Mouse (Mus musculus) stomach, adult 2 months (tissue): ENCODE measurements around the gene Olfr867. TPM values are rescaled to one million over a fixed set of nuclear protein-coding genes. Genes with fewer than 3 reads are reported as not detected.

ENCODE experiments used
- polyA plus RNA-seq: library from polyadenylated mRNA; depleted of rRNA; stranded (reverse); fragments of >200 nt; gene quantifications from 2 replicates; pipeline ENCODE4 v1.2.3, GENCODE M21; 2012; rRNA removed

Gene Olfr867
- not detected in 2 replicates for polyA plus RNA-seq

GRCm38 (mm10) chr9:20057462-20057861 is at the start of gene Olfr867:
Gene Olfr867, minus strand, starts transcription at chr9:20057562.

GRCm38 (mm10) chr9:20098326-20098725 is 41.0 kb upstream of the Olfr867 start, which contains the start of gene Olfr868:
Gene Olfr868, plus strand, starts transcription at chr9:20098626.

GRCm38 (mm10) chr9:20027935-20028334 is 29.4 kb downstream of the Olfr867 start, which contains the start of gene Olfr866:
Gene Olfr866, minus strand, starts transcription at chr9:20028035.

Other genes with a start within 250 kb of the Olfr867 start
- not detected in 2 replicates for gene Olfr860, start 207.8 kb downstream of the Olfr867 start, polyA plus RNA-seq
- not detected in 2 replicates for gene Olfr862, start 169.6 kb downstream of the Olfr867 start, polyA plus RNA-seq
- gene Olfr77, start 140.7 kb downstream of the Olfr867 start, polyA plus RNA-seq = not detected in 2 replicates
- not detected in 2 replicates for gene Olfr866, start 29.5 kb downstream of the Olfr867 start, polyA plus RNA-seq
- not detected in 2 replicates for gene Olfr868, start 41.1 kb upstream of the Olfr867 start, polyA plus RNA-seq
- not detected in 2 replicates for gene Olfr869, start 71.4 kb upstream of the Olfr867 start, polyA plus RNA-seq
- not detected in 2 replicates for gene Olfr870, start 116.5 kb upstream of the Olfr867 start, polyA plus RNA-seq
- gene Olfr871, start 154.6 kb upstream of the Olfr867 start, polyA plus RNA-seq = not detected in 2 replicates
- not detected in 2 replicates for gene Olfr872, start 179.6 kb upstream of the Olfr867 start, polyA plus RNA-seq
- not detected in 2 replicates for gene Olfr39, start 224.8 kb upstream of the Olfr867 start, polyA plus RNA-seq
- not detected in 2 replicates for gene Olfr873, start 241.0 kb upstream of the Olfr867 start, polyA plus RNA-seq